Mouse (Mus musculus) left cerebral cortex, postnatal 25 days (tissue): ENCODE results near the gene Hpdl. TPM values are rescaled to one million over a fixed set of nuclear protein-coding genes. Genes with fewer than 3 reads are reported as not detected.
"Not testable (repeated sequence)": the region's sequence is repeated elsewhere in the genome, so short reads cannot be mapped to it uniquely, and the experiment has no call there.

Source experiments
- DNase-seq, 2 experiments: peaks; one replicate each; pipeline ENCODE4 v3.0.0; 2022; ENCODE audit warnings: low spot score in 2 of 2, mixed read lengths in 1 of 2
- intact Hi-C: fragments of 180-260 bp; cut with DNase I; formaldehyde crosslinking; loops from one replicate; pipeline ENCODE4 v1.15.1; 2025
- total RNA-seq, 2 experiments: library from RNA; stranded (reverse); gene quantifications; 2 replicates each; pipeline ENCODE4 v1.2.3; 2021

Hpdl gene
- total RNA-seq, result 1 to 10 TPM; 1.2 to 1.4 TPM

DNA sequence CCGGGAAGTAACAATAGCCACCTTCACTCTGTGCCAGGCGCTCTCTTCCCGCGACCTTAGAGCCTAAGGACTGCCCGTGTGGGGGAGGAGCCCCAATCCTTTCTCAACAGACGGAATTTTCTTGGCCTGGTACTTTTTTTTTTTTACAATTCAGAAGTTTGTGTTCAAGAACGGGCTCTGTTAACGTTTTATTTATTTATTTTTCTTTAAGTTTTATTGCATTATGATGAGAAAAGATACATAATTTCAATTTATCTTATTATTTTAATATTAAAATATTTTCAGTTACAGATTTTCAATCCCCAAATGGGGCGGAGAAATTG, at the start of gene Hpdl:
TSS of gene Hpdl (minus strand) at position 14 of the 323 bp plus-strand sequence.
- intact Hi-C loops, result loop anchor here (10.0 kb wide), 1 partner anchor 323 kb away; no protein-coding TSS in a partner anchor
- DNase-seq, result no peak

DNA sequence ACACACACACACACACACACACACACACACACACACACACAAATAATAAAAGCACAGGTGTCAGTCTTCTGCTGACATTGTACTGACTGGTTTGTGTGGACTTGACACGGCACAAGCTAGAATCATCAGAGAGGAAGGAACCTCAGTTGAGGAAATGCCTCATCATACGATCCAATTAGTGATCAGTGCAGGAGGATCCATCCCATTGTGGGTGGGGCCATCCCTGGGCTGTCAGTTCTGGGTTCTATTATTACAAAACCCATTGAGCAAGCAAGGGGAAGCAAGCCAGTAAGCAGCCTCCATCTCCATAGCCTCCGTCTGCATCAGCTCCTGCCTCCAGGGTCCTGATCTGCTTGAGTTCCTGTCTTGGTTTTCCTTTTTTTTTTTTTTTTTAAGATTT, 48.4 kb upstream of the Hpdl start:
- intact Hi-C loops, result no loop called here
- no peak for DNase-seq

GRCm38 (mm10) chr4:116862023-116862422, 40.5 kb upstream of the Hpdl start:
- intact Hi-C loops, result no loop called here
- no peak for DNase-seq

- no peak for DNase-seq
- intact Hi-C loops, result no loop called here
These were observed 38.2 kb upstream of the Hpdl start for GRCm38 (mm10) chr4:116859711-116860110.

DNA sequence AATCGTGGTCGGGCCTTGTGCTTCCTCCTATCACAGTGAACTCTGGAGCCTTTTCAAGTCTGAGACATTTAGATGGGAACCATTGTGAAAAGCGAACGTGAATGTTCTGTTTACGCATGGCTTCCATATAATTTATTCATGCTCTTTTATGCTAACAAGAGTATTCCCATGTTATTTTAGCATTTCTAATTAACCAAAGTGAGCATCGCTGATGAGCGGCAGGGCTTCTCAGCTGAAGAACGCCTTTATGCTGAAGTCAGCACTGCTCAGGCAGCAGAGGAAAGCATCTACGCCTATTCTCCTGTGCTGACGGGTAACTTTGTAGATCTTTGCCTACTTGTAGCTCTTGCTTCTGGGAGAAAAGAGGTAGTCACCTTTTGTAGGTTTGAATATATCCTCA, 35.7 kb upstream of the Hpdl start:
- DNase-seq, result no peak
- intact Hi-C loops, result no loop called here

DNA sequence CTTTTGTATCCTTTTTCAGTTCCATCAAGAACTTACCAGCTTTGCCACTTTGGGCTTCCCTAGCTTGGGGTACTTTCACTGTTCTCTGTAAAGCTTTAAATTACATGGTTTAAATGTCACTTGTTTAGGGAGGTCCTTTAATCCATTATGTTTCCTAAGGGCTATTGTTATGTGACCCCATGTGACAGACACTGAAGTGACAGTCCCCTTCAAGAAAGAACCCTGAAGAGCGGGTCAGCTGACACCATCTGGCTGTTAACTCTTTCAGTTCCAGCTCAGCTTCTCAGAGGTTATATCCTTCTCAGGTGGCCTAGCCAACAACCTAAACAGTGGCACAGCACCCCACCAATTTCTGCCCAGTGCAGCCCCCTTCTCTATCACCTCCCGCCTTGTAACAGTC, 32.8 kb upstream of the Hpdl start:
- intact Hi-C loops, result no loop called here

DNA sequence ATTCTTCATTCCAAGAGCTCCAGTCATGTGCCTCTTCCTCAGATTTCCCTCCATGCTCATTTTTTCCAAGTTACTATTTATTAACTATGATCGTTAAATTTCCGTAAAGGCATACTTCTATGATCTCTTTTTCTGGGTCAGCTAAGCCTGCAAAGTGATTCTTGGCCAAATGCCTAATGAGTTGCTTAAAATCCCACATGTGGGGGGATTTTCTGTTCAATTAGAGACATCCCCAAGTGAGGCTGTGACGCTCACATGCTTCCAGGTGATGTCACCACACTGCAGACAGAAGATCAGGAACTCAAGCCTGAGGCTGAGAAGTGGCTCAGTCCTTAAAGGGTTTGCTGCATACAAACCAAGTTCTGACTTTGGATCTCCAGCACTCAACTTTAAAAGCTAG, 28.4 kb upstream of the Hpdl start:
- intact Hi-C loops, result no loop called here
- no peak for DNase-seq

More for the DNA sequence above, 32.8 kb upstream of the Hpdl start:
- no peak for DNase-seq

GRCm38 (mm10) chr4:116844324-116844723, 22.8 kb upstream of the Hpdl start:
- no peak for DNase-seq
- intact Hi-C loops, result no loop called here

- intact Hi-C loops, result no loop called here
These were observed 19.3 kb upstream of the Hpdl start for GRCm38 (mm10) chr4:116840841-116841240.

GRCm38 (mm10) chr4:116840096-116840495, 18.6 kb upstream of the Hpdl start:
- intact Hi-C loops, DNase-seq: not testable (repeated sequence)

More at GRCm38 (mm10) chr4:116840841-116841240, 19.3 kb upstream of the Hpdl start:
- DNase-seq, result no peak

DNA sequence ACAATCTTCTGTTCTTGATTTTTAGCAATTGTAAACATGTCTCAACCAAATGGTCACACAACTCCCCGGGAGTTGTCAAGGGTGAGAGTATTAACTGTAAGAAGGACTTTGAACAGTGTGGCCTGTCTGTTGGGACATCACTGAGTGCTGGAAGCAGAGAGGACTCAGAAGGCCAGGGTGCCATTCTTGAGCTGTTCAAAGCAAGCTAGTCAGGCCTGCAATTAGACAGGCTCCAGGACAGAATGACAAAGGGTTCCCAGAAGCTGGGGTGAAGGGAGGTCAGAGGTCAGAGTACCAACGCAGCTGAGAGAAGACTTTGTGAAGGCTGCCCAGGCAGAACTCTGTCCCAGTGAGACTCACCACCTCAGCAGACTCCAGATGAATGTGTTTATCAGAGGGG, 17.5 kb upstream of the Hpdl start:
- DNase-seq, result no peak
- intact Hi-C loops, result no loop called here

- DNase-seq, result no peak
- intact Hi-C loops, result no loop called here
These were observed 8.5 kb upstream of the Hpdl start for GRCm38 (mm10) chr4:116830070-116830368.

DNA sequence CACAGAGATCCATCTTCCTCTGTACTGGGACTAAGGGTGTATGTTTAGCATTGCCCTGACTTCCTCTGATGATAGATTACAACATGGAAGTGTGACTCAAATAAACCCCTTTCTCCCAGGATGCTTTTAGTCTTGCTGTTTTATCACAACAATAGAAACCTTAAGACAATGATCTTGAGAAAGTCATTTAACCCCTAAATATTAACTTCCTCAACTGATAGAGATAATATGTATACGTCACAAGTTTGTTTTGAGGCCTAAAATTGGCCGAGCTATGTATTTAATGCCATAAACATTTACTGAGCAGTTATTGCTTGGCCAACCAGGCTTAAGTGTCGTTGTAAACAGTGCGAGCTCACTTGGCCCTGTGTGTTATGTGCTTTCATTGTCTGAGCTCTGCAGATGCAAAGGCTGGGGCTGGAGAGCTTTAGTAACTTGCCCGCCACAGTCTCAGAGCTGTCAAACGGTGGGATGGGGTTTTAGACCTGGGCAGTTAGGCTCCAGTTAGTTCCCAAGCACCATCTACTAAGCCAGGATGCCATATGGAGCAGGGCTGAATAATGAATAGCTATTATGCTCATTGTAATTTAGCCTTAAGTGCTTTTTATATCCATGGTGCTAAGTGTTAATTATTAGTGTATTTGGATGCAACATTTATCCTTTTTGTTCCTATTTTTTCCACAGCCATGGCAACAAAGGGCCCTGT, 8.0 kb upstream of the Hpdl start:
- DNase-seq, result no peak
- intact Hi-C loops, result loop anchor here (10.0 kb wide), 1 partner anchor 315 kb away; no protein-coding TSS in a partner anchor

GRCm38 (mm10) chr4:116827819-116828218, 6.3 kb upstream of the Hpdl start:
- peak; percentile 35 to 59 for DNase-seq
- intact Hi-C loops, result loop anchor here (1.0 to 10.0 kb wide), 3 partner anchors 49 to 317 kb away; partner anchors contain the start of gene Zswim5

- intact Hi-C loops, result loop anchor here (10.0 kb wide), 1 partner anchor 320 kb away; no protein-coding TSS in a partner anchor
- peak; percentile 81 to 84 for DNase-seq
These were observed 3.1 kb upstream of the Hpdl start for GRCm38 (mm10) chr4:116824541-116825004.

GRCm38 (mm10) chr4:116820902-116821693, 409 bp downstream of the Hpdl start:
- intact Hi-C loops, result loop anchor here (10.0 kb wide), 1 partner anchor 324 kb away; no protein-coding TSS in a partner anchor
- DNase-seq, result peak; percentile 23 to 37

DNA sequence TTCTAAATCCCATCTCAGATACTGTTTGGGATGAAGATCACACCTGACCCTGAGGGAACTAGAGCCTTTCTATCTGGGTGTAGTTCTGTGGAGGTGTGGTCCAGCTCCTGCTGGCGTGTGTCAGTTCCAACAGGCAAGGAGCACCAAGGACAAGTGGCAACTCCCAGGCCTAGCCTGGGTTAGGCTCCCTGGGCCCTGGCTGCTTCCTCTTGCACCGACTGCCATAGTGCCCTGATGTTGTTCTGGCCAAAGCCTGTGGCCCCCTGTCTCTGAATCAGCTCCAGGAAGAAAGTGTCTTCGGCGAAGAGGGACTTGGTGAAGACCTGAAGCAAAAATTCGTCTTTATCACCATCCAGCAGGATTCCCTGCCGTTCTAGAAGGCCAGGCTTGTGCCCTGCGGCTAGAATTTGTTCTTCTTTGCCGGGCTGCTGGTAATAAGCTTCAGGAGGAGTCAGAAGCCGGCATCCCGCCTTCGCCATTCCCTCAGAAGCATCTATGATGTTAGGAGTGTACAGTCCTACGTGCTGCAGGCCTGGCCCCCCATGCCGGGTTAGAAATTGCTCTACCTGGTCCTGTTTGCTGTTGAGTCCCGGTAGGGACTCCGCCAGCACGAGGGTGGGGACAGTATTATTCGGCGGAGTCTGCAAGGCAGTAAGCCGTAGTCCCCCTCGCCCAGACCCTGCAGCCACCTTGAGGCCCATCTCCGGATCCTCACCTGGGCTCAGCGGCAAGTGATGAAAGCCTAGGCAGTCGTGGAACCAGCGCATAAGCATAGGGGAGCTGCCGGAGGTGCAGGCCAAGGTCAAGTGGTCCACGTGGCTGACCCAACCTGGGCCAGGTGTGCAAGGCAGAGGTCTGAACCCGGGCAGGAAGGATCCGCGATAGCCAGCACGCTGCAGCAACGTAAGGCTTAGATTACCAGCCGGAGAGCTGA, 1.3 kb downstream of the Hpdl start:
- intact Hi-C loops, result loop anchor here (10.0 kb wide), 1 partner anchor 325 kb away; no protein-coding TSS in a partner anchor

DNA sequence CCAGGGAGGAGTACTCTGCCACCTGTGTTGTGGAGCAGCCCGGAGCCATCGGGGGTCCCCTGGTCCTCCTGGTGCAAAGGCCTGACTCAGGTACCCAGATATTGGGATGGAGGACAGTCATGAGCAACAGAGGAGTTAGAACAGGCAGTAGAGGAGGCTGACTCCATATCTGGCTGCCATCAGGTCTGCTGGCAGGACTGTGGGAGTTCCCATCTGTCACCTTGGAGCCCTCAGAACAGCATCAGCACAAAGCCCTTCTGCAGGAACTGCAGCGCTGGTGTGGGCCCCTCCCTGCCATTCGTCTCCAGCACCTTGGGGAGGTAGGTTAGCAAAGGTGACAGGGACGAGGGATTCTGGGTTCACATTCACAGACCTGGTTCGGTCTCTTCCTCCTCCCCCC, 4.0 kb downstream of the Hpdl start:
- intact Hi-C loops, result no loop called here
- peak in 1 of 2 experiments; percentile 44 for DNase-seq

More for the DNA sequence above, 1.3 kb downstream of the Hpdl start:
- DNase-seq, result no peak

DNA sequence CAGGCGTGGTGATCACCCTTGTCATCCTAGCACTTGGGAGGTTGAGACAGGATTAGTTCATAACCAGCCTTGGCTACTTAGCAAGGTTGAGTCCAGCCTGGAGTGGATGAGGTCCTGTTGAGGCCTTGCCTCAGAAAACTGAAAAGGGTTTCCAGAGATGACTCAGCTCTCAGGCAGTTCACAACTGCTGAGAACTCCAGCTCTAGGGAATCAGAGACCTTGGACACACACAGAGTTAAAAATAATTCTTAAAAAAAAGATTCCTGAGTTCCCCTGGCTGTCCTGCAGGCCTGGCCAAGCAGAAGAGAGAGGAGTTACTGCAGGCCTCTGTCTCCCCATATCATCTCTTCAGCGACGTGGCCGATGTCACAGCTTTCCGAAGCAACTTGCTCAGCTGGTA, 6.2 kb downstream of the Hpdl start:
- intact Hi-C loops, result no loop called here
- no peak for DNase-seq

DNA sequence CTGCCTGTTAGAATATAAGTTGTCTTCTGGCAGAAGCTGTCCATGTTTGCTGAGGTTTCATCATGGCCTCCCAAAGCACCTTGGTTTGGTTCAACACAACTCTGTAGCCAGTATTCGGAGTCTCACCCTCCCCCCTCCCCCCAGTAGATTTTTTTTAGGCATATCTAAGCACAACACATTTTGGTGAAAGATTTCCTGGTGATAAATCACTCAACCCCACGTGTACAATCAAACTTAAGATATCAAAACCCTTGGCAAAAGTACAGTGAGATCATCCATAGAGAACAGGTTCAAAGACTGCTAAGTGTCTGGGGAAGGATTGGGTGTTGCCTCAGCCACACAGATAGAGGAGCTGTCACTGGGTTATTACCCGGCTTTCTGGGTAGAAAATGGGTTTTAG, 10.5 kb downstream of the Hpdl start:
- no peak for DNase-seq
- intact Hi-C loops, result no loop called here
